Mouse (Mus musculus) brain, adult 10 weeks (tissue): ENCODE measurements around the gene Brd7. TPM values are rescaled to one million over a fixed set of nuclear protein-coding genes. Genes with fewer than 3 reads are reported as not detected.

ENCODE experiments used
- polyA plus RNA-seq: library from polyadenylated mRNA; stranded (reverse); fragments of 350-450 nt; fragmentation: Illumina TruSeq; extraction: RNeasy Lipid Tissue Mini Kit (QIAGEN cat#74804); gene quantifications from one replicate; pipeline ENCODE4 v1.2.3, GENCODE M21; 2015; ENCODE audit warnings: low read depth, low replicate concordance

Gene Brd7
- 54.2 TPM for polyA plus RNA-seq

DNA sequence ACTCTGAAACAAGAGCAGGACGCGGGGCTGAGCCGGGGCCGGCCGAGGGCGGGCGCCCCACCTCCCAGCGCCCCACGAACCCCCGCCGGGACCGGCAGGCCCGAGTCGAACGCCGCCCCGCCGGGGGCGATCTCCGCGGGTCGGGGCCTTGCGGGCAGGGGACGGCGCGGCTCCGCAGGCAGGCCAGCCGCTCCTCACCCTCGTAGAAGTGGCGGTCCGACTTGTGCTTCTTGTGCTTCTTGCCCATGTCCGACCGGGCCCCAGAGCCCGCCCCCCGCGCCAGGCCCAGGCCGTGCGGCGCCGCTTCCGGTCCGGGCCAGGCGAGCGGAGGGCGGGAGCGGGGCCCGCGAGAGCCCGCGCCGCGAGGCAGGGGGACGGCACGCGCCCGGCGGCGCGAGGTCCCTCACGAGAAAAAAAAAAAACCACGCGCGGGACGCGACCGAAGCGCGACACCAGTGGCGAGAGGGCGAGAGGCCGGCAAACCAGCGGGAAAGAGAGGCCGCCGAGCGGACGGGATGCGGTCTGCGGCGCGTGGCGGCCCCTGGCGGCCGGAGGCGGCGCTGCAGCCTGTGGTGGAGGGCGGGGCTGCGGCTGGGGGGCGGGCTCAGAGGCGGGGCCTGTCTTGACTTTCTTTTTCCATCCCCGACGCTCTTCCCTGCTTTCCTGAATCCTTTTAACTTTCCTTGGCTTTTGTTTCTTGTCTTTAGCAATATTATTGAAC, at the start of gene Brd7:
Gene Brd7 (minus strand): TSS at position 487 of the 721 bp plus-strand sequence.

Other genes starting within 250 kb of the Brd7 start
- 48.3 TPM for gene Cnep1r1, start 243.4 kb downstream of the Brd7 start, polyA plus RNA-seq
- 25.4 TPM for gene Heatr3, start 224.3 kb downstream of the Brd7 start, polyA plus RNA-seq
- gene Tent4b, start 163.0 kb downstream of the Brd7 start, polyA plus RNA-seq = 27.5 TPM
- gene Adcy7, start 89.8 kb downstream of the Brd7 start, polyA plus RNA-seq = 3.9 TPM
- gene Nkd1, start 159.2 kb upstream of the Brd7 start, polyA plus RNA-seq = 16.5 TPM